Mouse (Mus musculus) forebrain, embryonic 16.5 days (tissue): ENCODE measurements at regions not wholly inside any gene's neighbourhood (a gene's known extent, or its start where the extent isn't known, plus 50 kb on each side); places are given as distances from the start of the nearest gene placed in this dataset.
A peak's percentile ranks its signal among the peaks of the same experiment; 100 is the strongest.

Experiments used
- ATAC-seq: fragments of 200-750 bp; cut with Nextera tagmentation; 2 replicates; pipeline ENCODE4 v1.8.0; 2017; ENCODE audit warnings: mild to moderate bottlenecking, moderate library complexity
- H3K27ac ChIP-seq: fragments of 300-500 bp; sonication (generic); 2 replicates; pipeline ENCODE4 v1.5.1; 2014; ENCODE audit warnings: low read length, control low read depth
- H3K27me3 ChIP-seq: fragments of 300-500 bp; sonication (generic); replicated peaks from 2 replicates; pipeline ENCODE4 v1.6.1; 2014; ENCODE audit warnings: low read length; ENCODE audit not compliant: control insufficient read depth, insufficient read depth
- H3K36me3 ChIP-seq: fragments of 300-500 bp; sonication (generic); 2 replicates; pipeline ENCODE4 v1.6.1; 2014; ENCODE audit not compliant: control insufficient read depth, insufficient read depth
- H3K4me1 ChIP-seq: fragments of 300-500 bp; sonication (generic); replicated peaks from 2 replicates; pipeline ENCODE4 v1.6.1; 2014; ENCODE audit warnings: low read length; ENCODE audit not compliant: control insufficient read depth, insufficient read depth
- H3K4me2 ChIP-seq: fragments of 300-500 bp; sonication (generic); 2 replicates; pipeline ENCODE4 v1.6.1; 2014; ENCODE audit warnings: mild to moderate bottlenecking, low read length, control low read depth
- H3K4me3 ChIP-seq: fragments of 300-500 bp; sonication (generic); replicated peaks from 2 replicates; pipeline ENCODE4 v1.5.1; 2014; ENCODE audit warnings: mild to moderate bottlenecking, low read length, control low read depth
- H3K9ac ChIP-seq: fragments of 300-500 bp; sonication (generic); replicated peaks from 2 replicates; pipeline ENCODE4 v1.6.1; 2014; ENCODE audit warnings: low read depth, low read length, control low read depth
- H3K9me3 ChIP-seq: fragments of 300-500 bp; sonication (generic); 2 replicates; pipeline ENCODE4 v1.6.1; 2016; ENCODE audit warnings: low read length; ENCODE audit not compliant: control insufficient read depth
- WGBS: fragments of 180-500 bp; shearing (Covaris S2); extraction: QIAGEN DNeasy Blood & Tissue Kit; methylation state at CpG from one replicate; pipeline ENCODE4 v1.1.7; 2014; 5-methylcytosine and 5-hydroxymethylcytosine counted together

DNA sequence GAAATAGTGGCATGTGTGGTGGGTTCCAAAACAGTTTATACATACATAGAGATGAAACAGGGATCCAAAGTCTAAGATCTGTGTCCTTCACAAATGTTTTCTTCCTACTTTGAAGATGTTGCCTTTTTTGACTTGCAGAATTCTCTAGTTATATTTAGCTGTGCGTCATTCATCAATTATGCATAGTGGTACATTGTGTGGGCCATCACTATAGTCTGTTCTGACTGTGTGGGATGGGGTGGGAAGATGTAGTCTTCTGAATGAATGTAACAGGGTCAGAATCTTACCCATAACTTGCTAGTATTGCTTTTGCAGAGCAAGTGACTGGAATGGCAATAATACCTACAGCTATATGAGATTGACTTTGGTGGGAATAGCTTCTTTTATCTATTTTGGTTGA, 116.6 kb downstream of the Mettl11b start:
- H3K9me3 ChIP-seq, result no peaks in the 10 kb centered on the region
- H3K4me3 ChIP-seq, result no peak overlapping the region
- no peak overlapping the region for H3K27ac ChIP-seq
- no peak overlapping the region for H3K4me2 ChIP-seq
- H3K36me3 ChIP-seq, result no peaks in the 10 kb centered on the region
- H3K9ac ChIP-seq, result no peak overlapping the region
- 100% methylated on average over 1 of the region's 1 CpGs for WGBS
- H3K27me3 ChIP-seq, result no peaks in the 10 kb centered on the region
- ATAC-seq, result no peak
- no peaks in the 10 kb centered on the region for H3K4me1 ChIP-seq

DNA sequence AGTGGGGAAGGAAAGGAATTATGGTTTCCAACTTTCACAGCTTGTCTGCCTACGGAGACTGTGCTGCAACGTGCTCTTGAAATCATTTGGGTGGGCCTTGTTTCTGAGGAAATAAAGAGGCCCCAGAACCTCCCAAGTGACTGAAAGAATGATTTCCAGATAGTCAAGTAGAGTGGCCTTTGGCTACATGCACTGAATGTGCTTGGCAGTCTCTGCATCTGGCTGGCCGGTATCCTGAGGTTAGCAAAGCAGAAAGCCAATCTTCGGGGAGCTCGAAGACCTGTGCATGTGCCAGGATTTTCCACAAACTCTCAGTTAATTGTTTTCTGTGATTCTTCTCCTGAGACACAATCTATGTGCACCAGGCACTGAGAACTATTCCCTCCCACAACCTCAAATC, 117.3 kb downstream of the Mettl11b start:
- no peak for ATAC-seq
- no peaks in the 10 kb centered on the region for H3K36me3 ChIP-seq
- H3K4me1 ChIP-seq, result no peaks in the 10 kb centered on the region
- 79% methylated on average over 5 of the region's 5 CpGs for WGBS
- no peak overlapping the region for H3K4me3 ChIP-seq
- H3K27me3 ChIP-seq, result no peaks in the 10 kb centered on the region
- no peaks in the 10 kb centered on the region for H3K9me3 ChIP-seq
- H3K4me2 ChIP-seq, result no peak overlapping the region
- no peak overlapping the region for H3K9ac ChIP-seq
- H3K27ac ChIP-seq, result no peak overlapping the region

DNA sequence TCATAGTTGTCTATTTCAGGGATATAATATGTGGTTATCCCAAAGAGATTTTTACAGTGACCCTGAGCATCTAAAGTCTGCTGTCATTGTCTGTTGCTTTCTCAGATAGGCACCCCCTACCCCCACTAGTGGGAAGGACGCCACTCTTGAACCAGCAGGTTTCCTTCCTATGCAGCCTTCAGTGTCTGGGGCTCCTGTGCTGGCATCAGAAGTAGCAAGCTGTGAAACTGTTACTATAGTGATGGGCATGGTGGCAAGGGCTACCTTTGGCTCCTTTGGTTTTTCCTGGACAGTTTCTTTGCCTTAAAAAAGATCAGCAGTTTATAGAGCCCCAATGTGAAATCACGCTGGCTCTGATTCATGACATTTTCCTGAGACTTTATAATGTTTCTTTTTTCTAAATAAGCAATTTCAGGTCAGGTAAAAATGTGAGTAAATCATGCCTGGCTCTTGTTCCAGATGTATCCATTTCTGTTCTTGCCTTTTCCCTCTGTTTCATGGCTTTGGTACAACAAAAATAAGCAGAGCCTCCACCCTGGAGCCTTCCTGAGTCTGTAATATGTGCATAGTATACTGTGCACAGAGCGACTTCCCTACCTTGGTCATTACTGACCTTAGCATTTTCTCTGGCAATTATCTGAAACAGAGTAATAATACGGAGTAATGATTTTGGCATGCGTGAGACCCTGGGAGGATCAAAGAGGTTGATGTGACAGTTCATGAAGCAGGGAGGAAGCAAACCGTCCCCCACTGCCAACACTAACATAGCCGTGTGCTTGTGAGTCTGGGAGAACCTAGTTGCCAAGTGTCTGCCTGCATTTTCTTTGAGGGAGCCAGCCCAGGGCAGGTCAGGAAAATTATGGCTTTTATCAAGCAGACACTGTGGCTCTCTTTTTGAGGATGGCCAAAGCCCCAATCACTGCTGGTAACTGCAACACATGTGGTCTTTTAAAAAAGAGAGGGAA, 124.8 kb downstream of the Mettl11b start:
- peak; percentile 33; the same call in 1 of the 2 replicates for ATAC-seq
- H3K4me3 ChIP-seq, result no peak overlapping the region
- WGBS, result 58% methylated on average over 7 of the region's 7 CpGs
- H3K9me3 ChIP-seq, result no peaks in the 10 kb centered on the region
- no peak overlapping the region for H3K9ac ChIP-seq
- no peaks in the 10 kb centered on the region for H3K27me3 ChIP-seq
- H3K4me1 ChIP-seq, result no peaks in the 10 kb centered on the region
- no peak overlapping the region for H3K27ac ChIP-seq
- H3K4me2 ChIP-seq, result no peak overlapping the region
- H3K36me3 ChIP-seq, result no peaks in the 10 kb centered on the region

DNA sequence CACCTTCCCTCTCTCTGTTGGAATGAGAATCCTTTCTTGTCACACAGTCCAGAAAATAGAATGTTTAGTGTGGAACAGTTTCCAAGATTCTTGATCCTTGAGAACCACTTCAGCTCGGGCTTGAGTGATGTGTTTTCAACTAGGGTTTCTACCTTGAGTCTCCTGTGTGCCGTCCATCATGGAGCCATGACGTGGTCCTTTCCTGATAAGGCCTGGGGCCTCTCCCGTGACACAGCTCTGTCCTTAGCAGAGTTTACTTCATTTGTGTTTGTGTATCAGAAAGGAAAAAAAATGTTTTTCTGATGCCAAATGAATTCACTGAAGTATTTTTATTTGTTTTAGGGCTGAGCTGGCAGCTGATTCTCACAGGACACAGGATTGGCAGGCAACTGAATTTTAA, 148.6 kb downstream of the Mettl11b start:
- Histone ChIP-seq H3K4me3 (no peak overlapping the region), H3K4me1 (peaks cover 7% of the 10 kb centered on the region; the same call in 1 of the 2 replicates), H3K9ac (no peak overlapping the region), H3K27ac (no peak overlapping the region), H3K4me2 (no peak overlapping the region), H3K27me3 (no peaks in the 10 kb centered on the region), H3K36me3 (no peaks in the 10 kb centered on the region), H3K9me3 (no peaks in the 10 kb centered on the region)
- no peak for ATAC-seq
- WGBS, result 70% methylated on average over 4 of the region's 4 CpGs

DNA sequence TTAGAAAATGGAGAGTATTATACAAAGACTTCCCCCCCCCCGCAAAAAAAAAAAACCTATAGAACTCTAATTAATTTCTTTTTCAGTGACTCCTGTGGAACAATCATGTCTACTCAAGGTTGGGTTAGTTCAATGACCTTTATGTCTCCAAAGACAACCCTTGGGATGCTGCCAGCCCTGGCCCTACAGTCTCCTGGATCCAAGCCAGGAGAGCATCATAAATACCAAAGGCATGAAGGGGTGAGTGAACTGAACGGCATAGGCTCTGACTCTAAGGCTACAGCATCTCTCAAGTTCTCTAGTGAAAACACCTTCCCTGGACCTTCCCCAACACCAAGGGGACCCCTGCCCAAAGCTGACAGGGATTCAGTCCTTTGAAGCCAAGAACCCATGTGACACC, 149.4 kb downstream of the Mettl11b start:
- H3K27ac ChIP-seq, result no peak overlapping the region
- H3K4me3 ChIP-seq, result no peak overlapping the region
- no peaks in the 10 kb centered on the region for H3K9me3 ChIP-seq
- H3K36me3 ChIP-seq, result no peaks in the 10 kb centered on the region
- ATAC-seq, result no peak
- H3K4me1 ChIP-seq, result peaks cover 7% of the 10 kb centered on the region; the same call in 1 of the 2 replicates
- no peak overlapping the region for H3K4me2 ChIP-seq
- 57% methylated on average over 2 of the region's 2 CpGs for WGBS
- H3K27me3 ChIP-seq, result no peaks in the 10 kb centered on the region
- H3K9ac ChIP-seq, result no peak overlapping the region

DNA sequence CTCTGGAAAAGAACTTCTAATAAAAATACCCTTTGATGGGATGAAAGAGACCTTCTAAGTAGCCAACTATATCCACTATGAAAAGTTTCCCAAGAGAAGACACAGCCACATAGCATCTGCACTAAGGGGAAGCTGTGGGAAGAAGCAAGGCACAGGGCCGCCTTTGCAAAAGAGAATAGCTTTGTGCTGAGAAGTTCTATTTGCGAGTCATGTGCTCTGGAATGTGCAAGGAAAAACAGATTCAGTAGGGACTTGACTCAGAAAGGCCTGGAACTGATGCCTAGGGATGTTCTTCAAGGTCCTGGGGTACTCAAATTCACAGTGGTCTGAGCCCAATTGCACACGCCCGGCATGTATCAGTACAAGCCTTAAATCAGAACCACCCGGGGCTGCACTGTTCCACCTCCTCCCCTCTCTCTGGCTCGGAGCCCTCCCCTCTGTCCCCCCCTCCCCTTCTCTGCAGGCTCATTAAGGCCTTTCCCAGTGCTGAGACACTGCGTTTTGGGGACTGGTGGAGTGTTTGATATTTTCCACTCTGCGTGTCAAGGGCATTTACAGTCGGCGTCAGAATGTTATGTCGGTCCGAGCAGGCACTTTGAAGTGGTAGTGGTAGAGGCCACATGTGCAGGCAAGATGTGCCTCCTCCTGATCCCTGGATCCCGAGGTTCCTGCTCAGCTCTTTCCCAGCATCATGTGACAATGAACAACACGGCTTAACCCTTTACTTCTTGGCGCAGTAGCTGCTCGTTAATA, 150.4 kb downstream of the Mettl11b start:
- Histone ChIP-seq H3K27ac (no peak overlapping the region), H3K9me3 (no peaks in the 10 kb centered on the region), H3K9ac (no peak overlapping the region), H3K36me3 (no peaks in the 10 kb centered on the region), H3K4me3 (no peak overlapping the region), H3K27me3 (no peaks in the 10 kb centered on the region), H3K4me1 (peaks cover 7% of the 10 kb centered on the region; the same call in 1 of the 2 replicates), H3K4me2 (peak overlapping the region; percentile 32; the same call in 1 of the 2 replicates)
- ATAC-seq, result peak; percentile 75; the same call in 1 of the 2 replicates
- 42% methylated on average over 16 of the region's 16 CpGs for WGBS

DNA sequence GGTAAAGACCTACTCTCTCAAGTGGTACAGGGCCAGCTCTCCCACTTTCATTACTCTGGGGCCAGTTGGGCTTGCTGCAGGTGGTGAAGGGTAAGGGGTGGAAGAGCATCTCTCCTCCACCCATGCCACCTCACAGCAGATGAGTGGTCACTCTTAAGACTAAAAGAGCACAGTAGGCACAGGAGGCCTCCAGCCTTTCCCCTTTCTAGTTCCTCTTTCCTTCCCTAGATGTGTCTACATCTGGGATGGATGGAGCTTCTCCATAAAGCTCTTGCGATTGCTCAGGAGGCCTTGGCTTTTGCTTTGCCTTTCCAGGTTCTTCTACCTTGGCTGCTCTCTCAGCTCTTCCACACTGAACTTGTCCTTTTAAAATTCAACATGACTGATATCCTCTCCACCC, 151.5 kb downstream of the Mettl11b start:
- H3K4me2 ChIP-seq, result no peak overlapping the region
- no peaks in the 10 kb centered on the region for H3K36me3 ChIP-seq
- no peak for ATAC-seq

DNA sequence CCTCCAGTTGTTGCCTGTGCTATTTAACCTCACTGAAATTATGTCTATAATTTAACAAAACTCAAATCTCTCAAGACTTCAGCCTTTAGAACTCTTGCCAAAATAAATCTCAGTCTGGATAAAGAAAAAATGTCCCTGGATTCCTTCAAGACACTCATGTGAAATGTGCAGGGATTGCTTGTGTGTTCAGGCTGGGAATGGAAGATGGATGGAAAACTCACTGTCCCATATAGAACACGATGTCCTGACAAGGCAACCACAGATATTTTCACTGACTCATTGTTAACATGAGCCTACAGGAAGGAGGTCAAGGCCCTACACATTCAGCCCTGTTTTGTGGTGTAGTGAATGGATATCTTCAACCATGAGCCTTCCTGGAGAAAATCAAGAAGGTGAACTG, 160.3 kb upstream of the Gorab start:
- Histone ChIP-seq H3K4me1 (no peaks in the 10 kb centered on the region), H3K27me3 (no peaks in the 10 kb centered on the region), H3K27ac (no peak overlapping the region), H3K4me3 (no peak overlapping the region), H3K9me3 (no peaks in the 10 kb centered on the region), H3K9ac (no peak overlapping the region), H3K36me3 (no peaks in the 10 kb centered on the region), H3K4me2 (no peak overlapping the region)
- ATAC-seq, result no peak
- 97% methylated on average over 1 of the region's 1 CpGs for WGBS

More for the DNA sequence above, 151.5 kb downstream of the Mettl11b start:
- Histone ChIP-seq H3K4me3 (no peak overlapping the region), H3K4me1 (peaks cover 7% of the 10 kb centered on the region; the same call in 1 of the 2 replicates), H3K9ac (no peak overlapping the region), H3K9me3 (no peaks in the 10 kb centered on the region), H3K27ac (no peak overlapping the region), H3K27me3 (no peaks in the 10 kb centered on the region)
- WGBS, result 100% methylated on average over 1 of the region's 1 CpGs

DNA sequence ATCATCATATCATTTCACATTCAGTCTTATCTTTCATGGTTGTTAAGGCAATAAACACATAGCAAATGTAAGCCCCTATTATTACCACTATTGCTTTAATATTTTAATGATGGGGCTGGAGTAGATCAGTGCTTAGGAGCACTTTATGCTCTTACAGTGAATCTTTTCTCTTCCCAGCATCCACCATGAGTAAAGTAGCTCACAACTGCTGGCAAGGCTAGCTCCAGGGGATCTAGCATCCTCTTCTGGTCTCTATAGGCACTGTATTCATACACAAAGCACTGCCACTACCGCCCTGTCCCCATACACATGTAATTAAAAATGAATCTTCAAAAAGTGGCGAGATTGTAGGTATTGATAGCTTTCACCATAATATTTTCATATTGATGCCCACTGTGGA, 159.6 kb upstream of the Gorab start:
- WGBS, result 87% methylated on average over 2 of the region's 2 CpGs
- H3K4me2 ChIP-seq, result no peak overlapping the region
- no peaks in the 10 kb centered on the region for H3K27me3 ChIP-seq
- H3K4me3 ChIP-seq, result no peak overlapping the region
- no peak overlapping the region for H3K9ac ChIP-seq
- no peaks in the 10 kb centered on the region for H3K36me3 ChIP-seq
- ATAC-seq, result no peak
- H3K4me1 ChIP-seq, result no peaks in the 10 kb centered on the region
- no peak overlapping the region for H3K27ac ChIP-seq
- no peaks in the 10 kb centered on the region for H3K9me3 ChIP-seq
